Mouse (Mus musculus) lung, postnatal 10 days (tissue): Measurements from ENCODE around the gene Trabd2b.

Source experiments
- DNase-seq: peaks from one replicate; pipeline ENCODE4 v3.0.0; 2021

Trabd2b gene

GRCm38 (mm10) chr4:114652400-114652799, 245.9 kb downstream of the Trabd2b start:
- DNase-seq = no peak

GRCm38 (mm10) chr4:114657933-114658332, 251.4 kb downstream of the Trabd2b start:
- DNase-seq = no peak

GRCm38 (mm10) chr4:114659876-114660275, 253.4 kb downstream of the Trabd2b start:
- no peak for DNase-seq

GRCm38 (mm10) chr4:114664063-114665036, 257.8 kb downstream of the Trabd2b start:
- no peak for DNase-seq
